Mouse (Mus musculus): ENCODE data around the gene Patj.

Gene Patj

DNA sequence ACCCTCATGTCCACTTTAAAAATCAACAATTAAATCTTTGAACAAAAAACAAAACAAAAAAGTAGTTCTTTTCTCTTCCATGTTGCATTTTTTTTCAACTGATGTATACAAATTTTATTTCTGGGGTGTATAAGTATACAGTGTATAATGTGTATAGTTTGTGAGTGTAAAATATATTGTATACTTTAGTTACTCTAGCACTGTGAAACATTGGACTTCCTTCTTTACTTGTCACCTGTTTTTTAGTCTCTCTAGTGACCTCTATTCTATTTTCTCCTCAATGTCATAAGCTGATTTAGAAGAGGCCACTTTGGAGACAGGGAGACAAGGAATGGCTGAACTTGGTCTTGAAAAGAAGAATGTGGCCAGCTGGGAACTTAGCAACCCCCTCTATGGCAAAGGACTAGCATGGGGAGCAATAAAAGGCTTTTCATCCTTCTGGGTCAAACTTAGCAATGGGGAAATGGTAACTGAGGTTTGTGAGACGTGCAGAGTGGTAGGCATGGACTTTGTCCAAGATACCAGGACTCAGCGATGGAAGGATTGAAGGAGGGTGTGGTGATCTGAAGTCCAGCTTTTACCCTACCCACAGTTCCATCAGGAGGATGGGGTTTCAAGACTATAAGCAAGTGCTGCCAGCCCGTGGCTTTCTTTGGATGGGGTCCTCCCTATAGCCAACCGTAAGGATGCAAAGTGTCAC, 54.1 kb downstream of the Patj start:
- DNase-seq, result no peak

DNA sequence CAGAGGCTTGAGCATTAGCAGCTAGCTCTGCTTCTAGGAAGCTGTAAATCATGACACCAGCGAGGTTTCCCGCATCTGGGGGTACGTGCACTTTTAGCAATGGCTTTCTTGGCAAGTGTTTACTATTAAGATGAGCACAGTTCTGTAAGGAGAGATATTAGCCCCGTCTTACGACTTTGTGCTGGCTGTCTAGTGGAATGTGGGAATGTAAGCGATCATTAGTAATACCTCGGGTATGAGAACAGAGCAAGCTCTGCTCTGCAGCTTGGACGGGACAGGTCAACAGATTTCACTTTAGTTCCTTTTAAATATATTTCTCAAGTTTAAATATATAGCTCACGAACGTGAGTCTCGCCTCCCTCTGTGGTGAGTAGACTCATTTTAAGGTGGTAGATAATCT, 54.7 kb downstream of the Patj start:
- no peak for DNase-seq

DNA sequence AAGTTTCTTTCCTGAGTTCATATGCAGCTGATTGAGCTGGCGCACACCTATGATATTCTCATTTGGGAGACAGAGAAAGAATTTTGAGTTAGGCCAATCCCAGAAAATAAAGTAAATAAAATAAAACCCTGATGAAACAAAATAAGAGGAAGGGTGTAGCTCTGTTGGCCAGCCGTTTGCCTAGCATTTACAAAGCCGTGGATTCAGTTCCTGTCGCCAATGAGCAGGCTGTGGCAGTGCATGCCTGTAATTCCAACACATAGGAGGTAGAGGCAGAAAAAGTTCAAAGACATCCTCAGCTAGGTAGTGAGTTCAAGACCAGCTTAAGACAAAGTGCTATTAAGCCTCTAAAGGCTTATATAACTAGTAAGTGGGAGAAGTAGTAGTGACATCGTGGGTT, 55.2 kb downstream of the Patj start:
- DNase-seq, result no peak

- no peak for DNase-seq
Measured at GRCm38 (mm10) chr4:98451259-98451658, 55.7 kb downstream of the Patj start.

- no peak for DNase-seq
Measured at GRCm38 (mm10) chr4:98452725-98453124, 57.1 kb downstream of the Patj start.

DNA sequence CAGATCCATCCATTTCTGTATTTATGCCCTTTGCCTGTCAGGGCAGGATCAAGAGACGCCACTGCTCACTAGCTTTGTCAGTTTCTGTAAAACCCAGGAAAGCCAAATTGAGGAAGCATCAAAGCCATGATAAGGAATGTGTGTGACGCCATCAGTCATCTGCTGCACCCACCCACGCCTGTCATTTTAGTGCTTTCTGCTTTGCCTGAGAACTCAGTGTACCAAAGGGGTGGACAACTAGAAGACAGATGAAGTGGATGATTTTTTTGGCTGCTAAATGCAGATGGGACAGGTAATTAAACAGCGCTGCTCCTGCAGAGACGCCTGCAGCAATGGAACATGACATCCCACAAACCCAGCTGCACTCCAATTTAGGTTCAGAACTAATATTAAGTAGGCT, 57.6 kb downstream of the Patj start:
- no peak for DNase-seq

GRCm38 (mm10) chr4:98455352-98455751, 59.8 kb downstream of the Patj start:
- no peak for DNase-seq

DNA sequence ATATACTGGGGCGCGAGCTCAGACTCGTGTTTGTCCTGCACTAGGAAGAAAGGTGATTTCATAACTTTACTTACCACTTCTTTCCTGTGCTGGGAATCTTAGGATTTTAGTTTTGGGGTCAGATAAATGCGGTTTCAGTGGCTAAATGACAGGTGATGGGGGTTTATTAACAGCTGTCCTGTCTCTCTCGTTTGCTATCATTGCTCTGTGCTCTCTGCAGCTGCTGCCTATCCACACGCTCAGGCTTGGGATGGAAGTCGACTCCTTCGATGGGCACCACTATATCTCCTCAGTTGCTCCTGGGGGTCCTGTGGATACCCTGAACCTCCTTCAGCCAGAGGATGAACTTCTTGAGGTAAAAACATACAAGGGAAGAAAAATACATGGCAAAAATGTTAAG, 60.3 kb downstream of the Patj start:
- no peak for DNase-seq

- DNase-seq, result no peak
Measured at GRCm38 (mm10) chr4:98461804-98462341, 66.3 kb downstream of the Patj start.

- DNase-seq, result no peak
Measured at GRCm38 (mm10) chr4:98465476-98465875, 69.9 kb downstream of the Patj start.

DNA sequence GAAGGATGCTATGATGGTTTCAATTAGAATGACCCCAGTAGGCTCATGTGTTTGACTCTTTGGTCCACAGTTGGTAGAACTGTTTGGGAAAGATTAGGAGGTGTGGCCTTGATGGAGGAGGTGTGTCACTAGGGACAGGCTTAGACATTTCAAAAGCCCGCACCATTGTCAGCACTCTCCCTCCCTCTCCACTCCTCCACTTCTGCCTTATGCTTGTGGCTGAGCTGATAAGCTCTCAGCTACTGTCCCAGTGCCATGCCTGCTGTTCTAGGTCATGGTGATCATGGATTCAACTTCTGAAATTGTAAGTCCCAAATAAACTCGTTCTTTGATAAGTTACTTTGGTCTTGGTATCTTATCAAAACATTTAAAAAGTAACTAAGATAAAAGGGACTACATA, 70.3 kb downstream of the Patj start:
- DNase-seq, result no peak

DNA sequence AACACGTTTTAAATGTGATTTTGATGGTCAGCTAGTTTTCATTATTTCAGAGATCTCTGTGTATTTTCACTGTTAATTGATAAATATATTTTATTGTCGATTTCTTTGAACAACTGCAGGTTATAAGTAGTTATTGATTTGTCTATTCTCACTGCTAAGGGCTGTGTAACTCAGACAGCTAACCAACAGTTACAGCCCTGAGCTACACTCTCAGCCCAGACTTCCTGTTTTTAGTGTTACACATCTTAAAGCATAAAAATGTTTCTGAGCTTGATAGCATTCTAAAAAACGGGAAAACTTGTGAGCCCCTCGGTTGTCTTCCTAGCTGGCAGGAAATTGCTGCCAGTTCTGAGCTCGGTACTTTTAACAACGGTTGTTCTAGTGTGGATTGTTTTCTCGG, 75.8 kb downstream of the Patj start:
- DNase-seq, result no peak

GRCm38 (mm10) chr4:98473491-98473890, 77.9 kb downstream of the Patj start:
- peak; percentile 54 to 57 for DNase-seq

GRCm38 (mm10) chr4:98478005-98478404, 82.4 kb downstream of the Patj start:
- DNase-seq, result no peak

DNA sequence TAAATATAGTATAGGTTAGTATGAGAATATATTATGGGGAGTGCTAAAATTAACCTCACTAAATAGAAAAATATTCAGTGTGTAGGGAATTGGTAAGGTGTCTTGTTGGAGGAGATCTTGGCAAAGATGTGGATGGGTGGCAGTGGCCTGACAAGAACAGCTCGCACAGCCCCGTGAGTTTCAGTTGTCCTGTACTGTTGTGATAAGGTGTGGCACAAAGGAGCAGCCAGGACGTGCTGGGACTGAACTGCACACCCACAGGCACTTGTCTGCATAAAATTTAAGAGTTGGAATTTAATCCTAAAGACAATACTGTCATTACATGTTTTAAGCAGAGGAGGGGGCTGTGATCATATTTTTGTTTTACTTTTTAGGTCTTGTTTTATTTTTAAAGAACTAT, 90.9 kb downstream of the Patj start:
- no peak for DNase-seq

- DNase-seq, result no peak
Measured at GRCm38 (mm10) chr4:98486901-98487300, 91.3 kb downstream of the Patj start.

DNA sequence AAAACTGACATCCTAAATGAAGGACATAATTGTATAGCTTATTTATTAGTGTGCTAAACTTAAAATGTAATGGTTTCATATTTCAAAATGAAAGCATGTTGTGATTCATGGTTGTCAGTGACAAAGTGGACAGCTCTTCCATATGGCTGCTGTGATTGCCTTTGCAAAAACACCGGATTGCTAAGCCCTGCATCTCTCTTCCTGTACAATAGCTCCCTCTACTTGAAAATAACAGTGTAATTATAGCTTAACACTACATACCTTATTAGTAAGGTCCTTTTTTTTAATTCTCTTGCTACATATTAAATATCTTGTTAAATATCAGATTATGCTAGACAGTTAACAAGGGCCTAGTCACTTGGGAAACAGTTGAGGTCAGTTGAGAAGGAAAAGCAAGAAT, 93.8 kb downstream of the Patj start:
- DNase-seq, result no peak

GRCm38 (mm10) chr4:98498341-98498740, 102.8 kb downstream of the Patj start:
- DNase-seq, result no peak

GRCm38 (mm10) chr4:98500182-98500581, 104.6 kb downstream of the Patj start:
- no peak for DNase-seq

- DNase-seq, result no peak
Measured at GRCm38 (mm10) chr4:98500875-98501274, 105.3 kb downstream of the Patj start.

DNA sequence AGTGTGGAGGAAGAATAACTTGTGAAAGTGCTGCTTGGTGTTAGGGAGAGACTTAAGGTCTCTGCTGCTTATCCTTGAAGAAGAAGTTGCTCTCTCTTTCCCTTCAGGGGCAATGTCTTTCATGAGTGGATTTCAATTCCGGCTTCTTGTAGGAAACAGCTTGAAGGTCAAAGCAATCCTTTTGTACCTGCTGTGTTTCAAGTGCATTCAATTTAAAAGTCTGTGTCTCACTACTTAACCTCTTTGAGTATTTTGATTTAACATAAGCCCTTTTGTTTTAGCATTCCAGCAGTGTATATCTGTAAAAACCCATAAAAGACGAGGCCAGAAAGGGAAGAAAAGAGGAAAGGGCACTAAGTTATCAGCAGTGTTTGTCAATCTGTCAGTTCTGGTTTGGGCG, 109.2 kb downstream of the Patj start:
- no peak for DNase-seq

- DNase-seq, result no peak
Measured at GRCm38 (mm10) chr4:98508471-98509271, 113.1 kb downstream of the Patj start.

DNA sequence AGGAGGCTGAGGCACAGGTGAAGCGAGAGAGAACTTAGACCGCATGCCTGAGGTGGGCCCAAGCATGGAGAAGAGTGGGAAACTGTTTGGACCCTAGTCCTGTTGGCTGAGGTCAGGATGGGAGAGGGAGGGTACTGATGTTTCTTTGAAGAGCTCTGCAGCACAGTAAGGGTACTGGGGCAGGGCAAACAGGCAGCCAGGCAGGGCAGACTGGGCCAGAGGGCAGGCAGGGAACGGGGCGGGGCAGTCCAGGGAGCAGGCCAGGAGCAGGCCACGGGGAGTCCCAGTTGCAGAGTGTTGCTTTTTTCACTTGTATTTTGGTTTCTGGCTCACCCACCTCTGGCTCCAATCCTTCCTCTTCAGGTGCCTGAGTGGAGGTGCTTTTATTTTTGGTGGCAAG, 114.4 kb downstream of the Patj start:
- DNase-seq, result no peak

DNA sequence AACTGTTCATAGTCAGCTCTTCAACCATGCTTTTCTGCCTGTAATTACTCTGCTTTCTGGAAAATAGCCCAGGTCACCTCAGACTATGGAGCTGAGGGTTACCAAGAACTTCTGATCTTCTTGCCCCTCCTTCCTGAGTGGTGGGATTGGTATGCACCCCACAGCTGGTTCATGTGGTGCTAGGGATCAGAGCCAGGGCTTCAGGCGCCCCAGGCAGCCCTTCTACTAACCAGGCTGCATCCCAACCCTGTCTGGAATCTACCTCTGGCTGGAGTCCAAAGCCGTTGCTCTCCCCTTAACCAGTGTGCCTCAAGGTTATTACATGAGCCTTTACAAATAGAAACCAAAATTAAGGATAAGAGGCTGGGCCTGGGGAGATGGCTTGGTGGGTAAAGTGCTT, 115.7 kb downstream of the Patj start:
- peak in 1 of 2 experiments; percentile 10 for DNase-seq
